Mouse (Mus musculus) heart, postnatal 14 days (tissue): ENCODE measurements around the gene Myo6. TPM values are rescaled to one million over a fixed set of nuclear protein-coding genes. Genes with fewer than 3 reads are reported as not detected.

Source experiments
- DNase-seq, 2 experiments: peaks; one replicate each; pipeline ENCODE4 v3.0.0; 2021 to 2022
- intact Hi-C: fragments of 180-260 bp; cut with DNase I; formaldehyde crosslinking; loops from one replicate; pipeline ENCODE4 v1.15.1; 2025
- total RNA-seq, 2 experiments: library from RNA; stranded (reverse); gene quantifications; 2 replicates each; pipeline ENCODE4 v1.2.3; 2021

Gene Myo6
- total RNA-seq, 2 experiments from 2014 or later = 16.9 to 18.0 TPM

GRCm38 (mm10) chr9:80178670-80179069 is 13.8 kb downstream of the Myo6 start:
- DNase-seq = no peak
- intact Hi-C loops = no loop called here

- intact Hi-C loops = no loop called here
- no peak for DNase-seq
Observed at GRCm38 (mm10) chr9:80179688-80180087, 14.9 kb downstream of the Myo6 start.

- DNase-seq = no peak
- intact Hi-C loops = no loop called here
Observed at GRCm38 (mm10) chr9:80180771-80181170, 15.9 kb downstream of the Myo6 start.

GRCm38 (mm10) chr9:80181692-80182091 is 16.9 kb downstream of the Myo6 start:
- DNase-seq = no peak
- intact Hi-C loops = no loop called here

GRCm38 (mm10) chr9:80184138-80184537 is 19.3 kb downstream of the Myo6 start:
- intact Hi-C loops = no loop called here
- no peak for DNase-seq

- intact Hi-C loops = no loop called here
- DNase-seq = no peak
Observed at GRCm38 (mm10) chr9:80185737-80186136, 20.9 kb downstream of the Myo6 start.

GRCm38 (mm10) chr9:80186693-80187092 is 21.9 kb downstream of the Myo6 start:
- DNase-seq = no peak
- intact Hi-C loops = no loop called here

- no peak for DNase-seq
- intact Hi-C loops = no loop called here
Observed at GRCm38 (mm10) chr9:80188324-80188893, 23.6 kb downstream of the Myo6 start.

- intact Hi-C loops = no loop called here
Observed at GRCm38 (mm10) chr9:80191240-80191639, 26.4 kb downstream of the Myo6 start.

GRCm38 (mm10) chr9:80192324-80192723 is 27.5 kb downstream of the Myo6 start:
- intact Hi-C loops = no loop called here
- DNase-seq = peak in 1 of 2 experiments; percentile 13

More at GRCm38 (mm10) chr9:80191240-80191639, 26.4 kb downstream of the Myo6 start:
- DNase-seq = no peak

- DNase-seq = no peak
- intact Hi-C loops = no loop called here
Observed at GRCm38 (mm10) chr9:80194446-80194845, 29.6 kb downstream of the Myo6 start.

GRCm38 (mm10) chr9:80196161-80196560 is 31.3 kb downstream of the Myo6 start:
- no peak for DNase-seq
- intact Hi-C loops = no loop called here

GRCm38 (mm10) chr9:80197233-80197632 is 32.4 kb downstream of the Myo6 start:
- no peak for DNase-seq
- intact Hi-C loops = no loop called here

- intact Hi-C loops = no loop called here
Observed at GRCm38 (mm10) chr9:80200855-80201254, 36.0 kb downstream of the Myo6 start.

GRCm38 (mm10) chr9:80202374-80203060 is 37.7 kb downstream of the Myo6 start:
- peak; percentile 36 to 49 for DNase-seq
- intact Hi-C loops = no loop called here

More at GRCm38 (mm10) chr9:80200855-80201254, 36.0 kb downstream of the Myo6 start:
- DNase-seq = no peak

- no peak for DNase-seq
- intact Hi-C loops = no loop called here
Observed at GRCm38 (mm10) chr9:80208681-80209080, 43.9 kb downstream of the Myo6 start.

GRCm38 (mm10) chr9:80209459-80209858 is 44.6 kb downstream of the Myo6 start:
- DNase-seq = no peak
- intact Hi-C loops = no loop called here

GRCm38 (mm10) chr9:80210096-80210495 is 45.3 kb downstream of the Myo6 start:
- intact Hi-C loops = no loop called here

GRCm38 (mm10) chr9:80213428-80213827 is 48.6 kb downstream of the Myo6 start:
- DNase-seq = no peak
- intact Hi-C loops = no loop called here

More at GRCm38 (mm10) chr9:80210096-80210495, 45.3 kb downstream of the Myo6 start:
- no peak for DNase-seq

- intact Hi-C loops = no loop called here
- DNase-seq = no peak
Observed at GRCm38 (mm10) chr9:80215502-80215901, 50.7 kb downstream of the Myo6 start.

GRCm38 (mm10) chr9:80216786-80217501 is 52.1 kb downstream of the Myo6 start:
- DNase-seq = no peak
- intact Hi-C loops = no loop called here

GRCm38 (mm10) chr9:80218718-80219117 is 53.9 kb downstream of the Myo6 start:
- DNase-seq = no peak
- intact Hi-C loops = no loop called here
